Mouse (Mus musculus) embryonic facial prominence, embryonic 11.5 days (tissue): ENCODE results near the gene Akp3. TPM values are rescaled to one million over a fixed set of nuclear protein-coding genes. Genes with fewer than 3 reads are reported as not detected.
A peak's percentile ranks its signal among the peaks of the same experiment; 100 is the strongest.

Experiments
- ATAC-seq: fragments of 200-750 bp; cut with Nextera tagmentation; replicated peaks from 2 replicates; pipeline ENCODE4 v1.8.0; 2017; ENCODE audit warnings: low read depth; ENCODE audit not compliant: insufficient number of reproducible peaks, low FRiP score, low TSS enrichment
- DNase-seq: peaks from one replicate; pipeline ENCODE4 v3.0.0-alpha.2; 2015; ENCODE audit warnings: low spot score
- H3K27ac ChIP-seq: fragments of 300-500 bp; sonication (generic); replicated peaks from 2 replicates; pipeline ENCODE4 v1.5.1; 2014; ENCODE audit warnings: mild to moderate bottlenecking, low read depth, low read length, control low read depth
- H3K27me3 ChIP-seq: fragments of 300-500 bp; sonication (generic); 2 replicates; pipeline ENCODE4 v1.6.1; 2014; ENCODE audit warnings: mild to moderate bottlenecking, low read length, moderate library complexity, mixed read lengths; ENCODE audit not compliant: control insufficient read depth, insufficient read depth
- H3K36me3 ChIP-seq: fragments of 300-500 bp; sonication (generic); replicated peaks from 2 replicates; pipeline ENCODE4 v1.6.1; 2014; ENCODE audit warnings: low read depth, mild to moderate bottlenecking, low read length, moderate library complexity, mixed read lengths; ENCODE audit not compliant: control insufficient read depth, insufficient read depth
- H3K4me1 ChIP-seq: fragments of 300-500 bp; sonication (generic); 2 replicates; pipeline ENCODE4 v1.6.1; 2014; ENCODE audit warnings: low read length, mixed read lengths; ENCODE audit not compliant: control insufficient read depth, insufficient read depth
- H3K4me2 ChIP-seq: fragments of 300-500 bp; sonication (generic); 2 replicates; pipeline ENCODE4 v1.6.1; 2014; ENCODE audit warnings: low read depth, mild to moderate bottlenecking, control low read depth, low read length, moderate library complexity
- H3K4me3 ChIP-seq: fragments of 300-500 bp; sonication (generic); 2 replicates; pipeline ENCODE4 v1.5.1; 2014; ENCODE audit warnings: low read depth, low read length, control low read depth
- H3K9ac ChIP-seq: fragments of 300-500 bp; sonication (generic); replicated peaks from 2 replicates; pipeline ENCODE4 v1.6.1; 2014; ENCODE audit warnings: mild to moderate bottlenecking, control low read depth, low read length
- H3K9me3 ChIP-seq: fragments of 300-500 bp; sonication (generic); replicated peaks from 2 replicates; pipeline ENCODE4 v1.6.1; 2016; ENCODE audit warnings: mild to moderate bottlenecking, low read length, inconsistent platforms, mixed read lengths; ENCODE audit not compliant: control insufficient read depth
- WGBS: fragments of 180-500 bp; shearing (Covaris S2); extraction: QIAGEN DNeasy Blood & Tissue Kit; methylation state at CpG from one replicate; pipeline ENCODE4 v1.1.7; 2014; 5-methylcytosine and 5-hydroxymethylcytosine counted together
- polyA plus RNA-seq: library from polyadenylated mRNA; unstranded; fragments of >200 nt; fragmentation: Nextera tagmentation; extraction: Ambion mirVana; gene quantifications from 2 replicates; pipeline ENCODE4 v1.2.1, GENCODE M21; 2014

Akp3 gene
- polyA plus RNA-seq, 1 experiment from 2014 or later = not detected

GRCm38 (mm10) chr1:87156199-87156587 is 31.4 kb downstream of the Akp3 start, which contains the start of gene Ecel1:
TSS of gene Ecel1 (minus strand) at chr1:87156521.
- Histone ChIP-seq H3K27me3 (peaks cover 74% of the 10 kb centered on the region), H3K9me3 (no peaks in the 10 kb centered on the region), H3K4me3 (peak within 1 kb of the TSS; percentile 34), H3K27ac (no peak within 1 kb of the TSS), H3K36me3 (no peaks in the 10 kb centered on the region), H3K9ac (peak within 1 kb of the TSS; percentile 20; the same call in 1 of the 2 replicates), H3K4me2 (peak within 1 kb of the TSS; percentile 64), H3K4me1 (no peaks in the 10 kb centered on the region)
- no peak for DNase-seq
- 0% methylated on average over 11 of the region's 12 CpGs for WGBS
- ATAC-seq = no peak

- no peak overlapping the region for H3K9ac ChIP-seq
- no peak overlapping the region for H3K4me3 ChIP-seq
- H3K4me2 ChIP-seq = no peak overlapping the region
- no peaks in the 10 kb centered on the region for H3K36me3 ChIP-seq
- no peak overlapping the region for H3K27ac ChIP-seq
- DNase-seq = no peak
- H3K9me3 ChIP-seq = no peaks in the 10 kb centered on the region
- ATAC-seq = no peak
- WGBS = 87% methylated on average over 3 of the region's 3 CpGs
- H3K4me1 ChIP-seq = no peaks in the 10 kb centered on the region
- peaks cover 42% of the 10 kb centered on the region for H3K27me3 ChIP-seq
These were observed 34.6 kb downstream of the Akp3 start for GRCm38 (mm10) chr1:87159396-87159795.

- no peak for DNase-seq
- Histone ChIP-seq H3K27ac (no peak overlapping the region), H3K36me3 (no peaks in the 10 kb centered on the region), H3K4me1 (no peaks in the 10 kb centered on the region), H3K27me3 (peaks cover 6% of the 10 kb centered on the region; the same call in 1 of the 2 replicates), H3K9ac (no peak overlapping the region), H3K9me3 (no peaks in the 10 kb centered on the region), H3K4me2 (no peak overlapping the region), H3K4me3 (no peak overlapping the region)
- ATAC-seq = no peak
- WGBS = 26% methylated on average over 11 of the region's 11 CpGs
These were observed 39.5 kb downstream of the Akp3 start for GRCm38 (mm10) chr1:87164164-87164795.

GRCm38 (mm10) chr1:87164796-87165184 is 40.0 kb downstream of the Akp3 start:
- ATAC-seq = no peak
- H3K9me3 ChIP-seq = no peaks in the 10 kb centered on the region
- 41% methylated on average over 9 of the region's 9 CpGs for WGBS

GRCm38 (mm10) chr1:87170458-87170857 is 45.7 kb downstream of the Akp3 start:
- H3K9ac ChIP-seq = no peak overlapping the region
- no peak overlapping the region for H3K4me3 ChIP-seq
- no peak overlapping the region for H3K27ac ChIP-seq
- peaks cover 3% of the 10 kb centered on the region; the same call in 1 of the 2 replicates for H3K27me3 ChIP-seq
- no peaks in the 10 kb centered on the region for H3K36me3 ChIP-seq
- H3K4me1 ChIP-seq = peaks cover 3% of the 10 kb centered on the region; the same call in 1 of the 2 replicates
- 2% methylated on average over 18 of the region's 19 CpGs for WGBS
- no peaks in the 10 kb centered on the region for H3K9me3 ChIP-seq
- peak overlapping the region; percentile 16 for H3K4me2 ChIP-seq
- DNase-seq = no peak
- ATAC-seq = 0 out of 2 replicates have a peak, but pooled peaks have one; percentile 5

More at GRCm38 (mm10) chr1:87164796-87165184, 40.0 kb downstream of the Akp3 start:
- Histone ChIP-seq H3K36me3 (no peaks in the 10 kb centered on the region), H3K27me3 (peaks cover 6% of the 10 kb centered on the region; the same call in 1 of the 2 replicates), H3K9ac (no peak overlapping the region), H3K4me2 (no peak overlapping the region), H3K4me1 (no peaks in the 10 kb centered on the region), H3K4me3 (no peak overlapping the region), H3K27ac (no peak overlapping the region)
- DNase-seq = no peak

GRCm38 (mm10) chr1:87171312-87171711 is 46.5 kb downstream of the Akp3 start:
- H3K27ac ChIP-seq = no peak overlapping the region
- no peak for ATAC-seq
- H3K27me3 ChIP-seq = peaks cover 3% of the 10 kb centered on the region; the same call in 1 of the 2 replicates
- H3K4me2 ChIP-seq = no peak overlapping the region
- H3K9me3 ChIP-seq = no peaks in the 10 kb centered on the region
- no peak overlapping the region for H3K4me3 ChIP-seq
- WGBS = 78% methylated on average over 1 of the region's 1 CpGs
- H3K9ac ChIP-seq = no peak overlapping the region
- no peaks in the 10 kb centered on the region for H3K36me3 ChIP-seq
- peaks cover 3% of the 10 kb centered on the region; the same call in 1 of the 2 replicates for H3K4me1 ChIP-seq
- no peak for DNase-seq

GRCm38 (mm10) chr1:87172316-87172715 is 47.5 kb downstream of the Akp3 start:
- H3K27me3 ChIP-seq = peaks cover 3% of the 10 kb centered on the region; the same call in 1 of the 2 replicates
- WGBS = 47% methylated on average over 9 of the region's 9 CpGs
- DNase-seq = no peak

More at GRCm38 (mm10) chr1:87172316-87172715, 47.5 kb downstream of the Akp3 start:
- Histone ChIP-seq H3K27ac (no peak overlapping the region), H3K4me2 (no peak overlapping the region), H3K4me1 (peaks cover 3% of the 10 kb centered on the region; the same call in 1 of the 2 replicates), H3K4me3 (no peak overlapping the region), H3K36me3 (no peaks in the 10 kb centered on the region), H3K9me3 (no peaks in the 10 kb centered on the region), H3K9ac (no peak overlapping the region)
- no peak for ATAC-seq
